Mouse (Mus musculus) 3134 (cell line): ENCODE data around the gene Maml1.
"Not testable (repeated sequence)": the region's sequence is repeated elsewhere in the genome, so short reads cannot be mapped to it uniquely, and the experiment has no call there.

Experiments
- DNase-seq: peaks from one replicate; pipeline ENCODE4 v3.0.0-alpha.2; 2011; ENCODE audit warnings: low spot score; ENCODE audit not compliant: insufficient read length; ENCODE audit errors: extremely low read depth

Gene Maml1

DNA sequence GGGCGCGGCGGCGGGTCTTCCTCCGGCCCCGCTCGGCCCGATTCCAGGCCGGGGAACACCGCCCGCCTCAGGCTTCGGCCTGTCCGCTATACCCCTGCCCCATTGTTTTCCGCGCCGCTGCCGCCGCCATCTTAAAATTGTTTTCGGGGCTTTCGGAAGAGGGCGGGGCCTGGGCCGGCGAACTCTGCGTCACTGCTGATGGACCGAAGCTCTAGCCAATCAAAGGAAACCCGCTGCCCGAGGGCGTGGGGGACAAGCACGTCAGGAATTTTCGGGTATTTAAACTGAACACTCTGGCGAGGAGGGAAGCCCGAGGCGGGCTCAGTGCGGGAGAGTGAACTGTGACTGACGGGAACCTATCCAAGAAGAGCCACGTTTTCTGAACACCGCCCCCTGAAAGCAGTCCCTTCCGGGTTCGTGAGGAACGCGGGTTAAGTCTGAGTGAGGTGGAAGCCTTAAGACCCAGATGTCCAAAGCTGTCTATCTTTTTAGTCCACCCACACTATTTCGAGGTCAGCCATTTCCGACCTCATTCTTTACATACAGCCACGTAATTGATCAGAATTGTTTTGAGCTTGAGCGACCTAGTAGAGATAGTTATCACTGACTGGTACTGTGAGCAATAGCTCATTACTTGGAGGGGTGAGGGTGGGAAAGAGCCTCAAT, at the start of gene Maml1:
Gene Maml1 (minus strand): TSS at position 122 of the 666 bp plus-strand sequence.
- peak; percentile 94 for DNase-seq

DNA sequence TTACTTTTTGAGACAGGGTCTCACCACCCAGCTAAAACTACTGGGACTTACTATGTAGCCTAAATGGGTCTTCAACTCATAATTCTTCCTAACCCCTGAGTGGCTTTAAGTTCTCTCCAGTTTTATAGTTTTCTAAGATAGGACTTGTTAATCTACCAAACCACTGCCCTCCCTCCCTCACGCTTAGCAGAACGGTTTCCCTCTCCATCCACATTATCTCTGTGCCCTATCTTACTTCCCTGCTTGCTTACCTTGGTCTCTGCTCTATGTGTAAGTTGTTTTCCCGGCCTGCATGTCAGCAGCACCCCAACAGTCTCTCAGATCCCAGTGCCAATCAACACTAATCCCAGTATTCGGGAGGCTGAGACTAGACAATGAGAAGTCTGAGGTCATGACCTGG, 44.8 kb upstream of the Maml1 start:
- DNase-seq: no peak

DNA sequence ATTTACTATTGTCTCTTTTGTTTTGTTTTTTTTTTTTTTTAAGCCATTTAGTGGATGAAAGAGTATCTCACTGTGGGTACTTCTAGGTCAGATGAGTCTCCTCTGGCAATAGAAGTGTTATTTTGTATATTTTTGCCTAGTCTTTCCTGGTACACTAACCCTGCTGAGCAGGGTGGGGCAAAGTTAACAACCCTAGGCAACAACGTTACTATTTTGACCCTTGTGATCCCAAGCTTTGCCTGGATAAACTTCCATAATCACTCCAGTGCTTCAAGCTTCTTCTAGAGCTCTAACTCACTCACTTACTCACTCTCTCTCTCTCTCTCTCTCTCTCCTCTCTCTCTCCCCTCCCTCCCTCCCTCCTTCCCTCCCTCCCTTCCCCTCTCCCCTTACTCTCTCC, 44.0 kb upstream of the Maml1 start:
- no peak for DNase-seq

DNA sequence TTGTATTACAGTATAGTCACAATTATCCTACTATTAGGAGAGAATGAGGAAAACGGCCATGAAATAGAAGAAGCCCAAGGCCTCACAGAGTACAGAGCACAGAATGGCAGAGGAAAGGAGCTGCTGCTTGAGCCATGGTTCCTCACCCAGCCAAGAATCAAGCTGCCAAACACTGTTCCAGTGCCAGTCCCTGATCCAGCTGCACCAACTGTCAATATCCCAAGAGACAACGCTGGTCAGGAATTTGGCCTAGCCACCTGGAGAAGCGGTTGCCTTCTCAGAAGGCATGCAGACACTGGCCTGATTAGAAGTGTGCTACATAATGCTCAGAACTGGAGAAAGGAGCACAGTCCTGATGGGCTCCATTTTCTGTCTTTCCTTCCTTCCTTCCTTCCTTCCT, 41.1 kb upstream of the Maml1 start:
- DNase-seq: no peak

DNA sequence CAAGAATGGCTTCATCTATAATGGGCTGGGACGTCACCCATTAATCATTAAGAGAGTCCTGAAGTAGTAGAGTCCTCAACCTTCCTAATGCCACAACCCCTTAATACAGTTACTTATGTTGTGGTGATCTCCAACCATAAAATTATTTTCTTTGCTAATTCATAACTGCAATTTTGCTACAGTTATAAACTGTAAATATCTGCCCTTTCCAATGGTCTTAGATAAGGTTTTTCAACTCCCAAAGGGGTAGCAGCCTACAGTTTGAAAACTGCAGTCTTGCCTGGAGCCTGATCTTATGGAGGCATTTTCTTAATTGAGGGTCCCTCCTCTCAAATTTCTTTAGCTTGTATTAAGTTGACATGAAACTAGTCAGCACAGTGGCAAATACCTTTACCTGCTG, 37.3 kb upstream of the Maml1 start:
- no peak for DNase-seq

DNA sequence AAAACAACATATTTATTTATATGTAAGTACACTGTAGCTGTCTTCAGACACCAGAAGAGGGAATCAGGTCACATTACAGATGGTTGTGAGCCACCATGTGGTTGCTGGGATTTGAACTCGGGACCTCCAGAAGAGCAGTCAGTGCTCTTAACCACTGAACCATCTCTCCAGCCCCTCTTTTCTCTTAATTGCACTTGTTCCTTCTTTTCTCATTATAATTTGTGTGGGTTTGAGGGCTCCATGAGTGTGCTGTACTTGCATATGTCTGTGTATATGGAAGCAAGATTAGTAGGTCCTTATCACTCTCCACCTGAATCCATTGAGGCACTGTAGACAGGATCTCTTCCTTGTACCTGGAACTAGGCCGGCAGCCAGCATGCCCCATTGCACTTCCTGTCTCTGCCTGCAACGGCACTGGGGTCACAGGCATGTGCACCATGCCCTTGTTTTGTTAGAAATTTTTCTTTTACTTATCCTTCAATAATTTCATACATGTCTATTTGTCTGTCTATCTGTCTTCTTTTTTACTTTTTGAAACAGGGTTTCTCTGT, 36.0 kb upstream of the Maml1 start:
- no peak for DNase-seq

DNA sequence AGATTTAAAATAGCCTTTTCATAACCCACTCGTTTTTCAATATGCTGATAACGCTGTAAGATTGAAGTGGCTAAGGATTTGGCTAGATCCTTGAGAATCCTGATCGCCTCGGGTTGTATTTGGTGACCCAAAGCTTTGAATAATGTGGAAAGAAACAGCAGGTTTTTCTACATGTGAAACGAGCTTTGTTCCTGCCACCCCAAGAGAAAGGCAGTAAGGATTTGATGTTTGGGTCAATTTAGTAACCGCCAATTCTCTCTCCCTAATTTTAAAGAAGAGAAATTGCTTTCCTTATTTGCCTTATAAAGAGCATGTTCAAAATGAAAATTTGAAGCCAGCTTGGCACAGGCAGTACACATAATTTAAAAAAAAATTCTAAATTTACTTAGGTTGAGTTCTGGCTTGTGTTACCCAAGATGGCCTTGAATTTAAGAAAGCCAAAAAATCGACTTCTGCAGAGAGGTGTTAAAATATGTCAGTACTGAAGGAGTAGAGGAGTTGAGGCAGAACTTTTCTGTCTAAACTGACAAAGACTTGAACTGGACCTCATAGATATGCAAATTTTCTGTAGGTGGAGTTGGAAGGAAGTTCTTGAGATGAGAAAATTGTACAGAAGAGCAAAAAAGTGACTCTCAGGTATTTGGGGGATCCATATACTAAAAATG, 34.3 kb upstream of the Maml1 start:
- no peak for DNase-seq

DNA sequence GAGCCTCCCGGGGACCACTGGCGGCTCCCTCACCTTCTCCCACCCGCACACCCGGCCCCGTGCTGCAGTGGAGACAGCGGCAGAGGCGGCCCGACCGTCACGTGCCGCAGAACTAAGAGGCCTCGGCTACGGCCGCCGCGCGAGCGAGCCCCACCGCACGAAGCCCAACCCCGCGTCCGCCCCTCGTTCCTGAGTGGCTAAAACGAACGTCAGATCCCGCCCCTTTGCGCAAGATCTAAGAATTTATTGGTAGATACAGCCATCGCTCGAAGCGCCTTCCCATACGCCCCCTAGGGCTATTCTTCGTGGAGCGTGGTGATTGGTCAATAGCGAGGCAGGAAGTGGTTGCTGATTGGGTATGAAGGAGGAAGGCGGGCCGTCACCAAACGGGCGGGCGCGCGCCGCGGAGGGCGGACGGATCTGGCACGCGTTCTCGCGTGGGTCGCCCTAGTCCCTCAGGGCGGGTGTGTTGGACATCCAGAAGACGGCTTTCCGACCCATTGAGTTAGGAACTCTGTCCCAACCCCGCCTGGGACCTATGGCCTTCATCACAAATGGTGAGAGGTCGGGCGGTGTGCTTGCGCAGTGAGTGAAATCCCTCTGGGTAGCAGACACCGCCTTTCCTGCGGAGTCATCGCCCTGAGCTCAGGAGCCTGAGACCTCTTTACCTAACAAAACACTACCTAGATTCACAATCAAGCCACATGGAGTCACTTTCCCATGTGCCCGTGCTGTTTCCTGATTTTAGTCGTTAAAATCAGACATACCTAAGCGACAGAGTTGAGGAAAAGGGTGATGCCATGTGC, 33.6 kb upstream of the Maml1 start, which contains the start of gene Canx:
Gene Canx (minus strand): TSS at position 178 of the 806 bp plus-strand sequence.
- peak; percentile 99 for DNase-seq

DNA sequence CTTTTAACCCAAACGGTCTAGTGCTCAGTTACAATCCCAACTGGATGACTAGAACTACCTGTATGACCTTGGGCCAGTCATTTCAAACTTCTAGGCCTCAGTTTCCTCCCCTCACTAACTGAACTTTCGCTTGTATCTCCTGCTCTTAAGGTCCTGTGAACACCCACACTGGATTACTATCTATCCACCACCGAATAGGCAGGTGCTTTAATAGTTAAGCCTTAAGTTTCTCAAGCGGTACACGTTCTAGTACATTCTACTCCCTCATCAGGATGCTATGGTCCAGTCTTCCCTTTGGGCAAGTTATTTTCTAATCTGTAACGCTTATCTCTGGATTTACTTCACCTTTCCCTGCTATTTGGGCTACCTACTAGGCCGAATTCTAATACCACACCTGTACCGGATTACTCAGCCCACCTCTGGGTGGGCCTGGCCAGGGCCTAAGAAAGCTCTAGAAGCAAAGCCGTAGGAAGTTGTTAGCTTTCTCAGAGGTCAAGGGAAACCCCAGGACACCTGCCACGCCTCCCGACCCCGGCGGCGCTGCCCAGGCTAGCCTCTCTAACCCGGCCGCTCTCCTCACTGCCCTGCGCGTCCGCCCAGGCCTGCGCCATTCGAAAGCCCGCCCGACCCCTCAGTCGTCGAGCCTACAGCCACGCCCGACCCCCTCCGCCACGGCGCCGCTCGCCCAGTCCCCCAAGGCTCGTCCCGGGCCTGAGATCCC, 32.8 kb upstream of the Maml1 start:
- no peak for DNase-seq

DNA sequence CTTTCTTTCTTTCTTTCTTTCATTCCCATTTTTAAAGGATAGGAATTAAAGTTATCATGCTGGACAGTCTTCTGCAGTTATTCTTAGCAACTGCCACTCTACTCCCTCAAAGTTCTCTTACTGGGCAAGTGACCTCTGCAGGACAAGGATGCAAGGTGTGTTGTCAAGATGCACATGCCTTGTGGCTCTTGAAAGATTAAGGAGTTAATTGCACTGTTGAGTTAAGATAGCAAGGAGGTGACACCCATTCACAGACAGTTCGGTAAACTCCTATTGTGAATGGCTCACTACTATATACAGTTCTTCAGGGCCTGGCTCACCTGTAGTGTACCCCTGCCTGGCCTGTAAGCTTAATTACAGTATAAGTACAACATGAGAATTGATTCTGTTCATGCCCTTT, 31.7 kb upstream of the Maml1 start:
- DNase-seq: no peak

DNA sequence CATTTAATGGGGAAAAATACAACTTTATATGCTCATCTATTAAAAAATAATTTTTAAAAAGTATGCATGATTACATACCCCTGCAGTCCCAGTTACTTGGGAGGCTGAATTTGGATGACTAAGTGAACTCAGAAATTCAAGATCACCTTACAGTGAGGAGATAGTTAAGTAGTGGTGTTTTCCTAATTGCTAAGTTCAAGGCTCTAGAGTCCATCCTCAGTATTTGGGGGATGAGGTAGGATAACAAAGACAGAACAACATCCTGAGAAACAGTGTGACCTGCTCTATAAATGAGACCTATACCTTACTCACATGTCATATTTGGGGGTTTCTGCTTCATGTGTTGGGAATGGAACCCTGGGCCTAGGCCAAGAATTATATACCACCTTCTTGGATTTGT, 30.2 kb upstream of the Maml1 start:
- no peak for DNase-seq

DNA sequence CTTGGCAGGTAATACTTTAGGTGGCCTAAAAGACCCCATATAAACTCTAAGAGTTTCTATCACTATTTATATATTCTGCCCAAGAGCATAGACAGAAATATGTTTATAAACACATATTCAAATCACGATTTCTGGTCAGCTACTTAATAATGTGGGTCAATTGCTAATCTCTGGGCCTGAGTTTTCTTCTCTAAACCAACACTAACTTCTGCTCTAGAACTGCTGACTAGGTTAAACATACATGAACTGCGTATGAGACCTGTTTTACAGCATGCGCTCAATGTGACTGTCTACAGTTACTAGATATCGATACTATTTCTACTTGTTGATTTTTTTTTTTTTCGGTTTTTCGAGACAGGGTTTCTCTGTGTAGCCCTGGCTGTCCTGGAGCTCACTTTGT, 29.1 kb upstream of the Maml1 start:
- DNase-seq: no peak

DNA sequence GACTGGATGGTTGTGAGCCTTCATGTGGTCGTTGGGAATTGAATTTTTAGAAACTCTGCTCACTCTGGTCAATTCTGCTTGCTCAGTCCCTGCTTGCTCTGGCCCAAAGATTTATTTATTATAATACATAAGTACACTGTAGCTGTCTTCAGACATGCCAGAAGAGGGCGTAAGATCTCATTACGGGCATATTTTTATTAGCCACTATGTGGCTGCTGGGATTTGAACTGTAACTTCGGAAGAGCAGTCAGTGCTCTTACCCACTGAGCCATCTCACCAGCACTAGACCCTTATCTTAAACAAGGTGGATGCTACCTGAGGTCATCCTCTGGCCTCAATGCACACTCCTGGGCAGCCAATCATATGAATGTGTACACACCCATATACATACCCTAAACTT, 27.2 kb upstream of the Maml1 start:
- not testable (repeated sequence) for DNase-seq

DNA sequence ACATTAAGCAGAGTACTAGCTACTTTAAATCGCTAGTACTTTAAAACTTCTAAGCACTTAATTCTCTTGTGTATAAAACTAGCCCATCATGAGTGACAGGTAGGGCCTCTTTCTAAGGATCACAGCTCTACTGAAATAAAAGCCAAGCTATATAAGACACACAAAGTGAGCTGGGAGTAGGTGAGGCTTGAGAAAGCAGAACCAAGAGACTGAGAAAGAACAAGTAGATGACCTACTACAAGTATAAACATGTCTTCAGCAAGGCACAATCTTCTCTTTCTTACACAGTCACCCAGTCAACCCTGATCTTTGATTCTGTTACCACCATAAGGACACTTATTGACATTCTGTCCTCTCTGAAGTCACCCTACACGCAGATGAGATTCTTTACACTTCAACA, 20.7 kb upstream of the Maml1 start:
- DNase-seq: no peak

DNA sequence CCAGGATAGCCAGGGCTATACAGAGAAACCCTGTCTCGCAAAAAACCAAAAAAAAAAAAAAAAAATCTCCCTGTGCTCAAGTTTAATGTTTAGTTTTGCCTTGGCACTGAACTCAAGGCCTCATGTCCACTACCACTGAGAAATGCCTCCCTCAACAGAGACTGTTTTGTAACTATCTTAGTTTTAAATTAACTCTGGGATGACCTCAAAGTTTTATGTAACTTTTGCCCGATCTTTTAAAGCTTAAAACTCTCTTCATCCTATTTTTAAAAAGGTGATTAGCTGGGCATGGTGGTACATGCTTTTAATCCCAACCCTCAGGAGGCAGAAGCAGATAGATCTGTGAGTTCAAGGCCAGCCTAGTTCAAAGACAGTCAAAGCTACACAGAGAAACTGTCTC, 11.3 kb upstream of the Maml1 start:
- DNase-seq: no peak

DNA sequence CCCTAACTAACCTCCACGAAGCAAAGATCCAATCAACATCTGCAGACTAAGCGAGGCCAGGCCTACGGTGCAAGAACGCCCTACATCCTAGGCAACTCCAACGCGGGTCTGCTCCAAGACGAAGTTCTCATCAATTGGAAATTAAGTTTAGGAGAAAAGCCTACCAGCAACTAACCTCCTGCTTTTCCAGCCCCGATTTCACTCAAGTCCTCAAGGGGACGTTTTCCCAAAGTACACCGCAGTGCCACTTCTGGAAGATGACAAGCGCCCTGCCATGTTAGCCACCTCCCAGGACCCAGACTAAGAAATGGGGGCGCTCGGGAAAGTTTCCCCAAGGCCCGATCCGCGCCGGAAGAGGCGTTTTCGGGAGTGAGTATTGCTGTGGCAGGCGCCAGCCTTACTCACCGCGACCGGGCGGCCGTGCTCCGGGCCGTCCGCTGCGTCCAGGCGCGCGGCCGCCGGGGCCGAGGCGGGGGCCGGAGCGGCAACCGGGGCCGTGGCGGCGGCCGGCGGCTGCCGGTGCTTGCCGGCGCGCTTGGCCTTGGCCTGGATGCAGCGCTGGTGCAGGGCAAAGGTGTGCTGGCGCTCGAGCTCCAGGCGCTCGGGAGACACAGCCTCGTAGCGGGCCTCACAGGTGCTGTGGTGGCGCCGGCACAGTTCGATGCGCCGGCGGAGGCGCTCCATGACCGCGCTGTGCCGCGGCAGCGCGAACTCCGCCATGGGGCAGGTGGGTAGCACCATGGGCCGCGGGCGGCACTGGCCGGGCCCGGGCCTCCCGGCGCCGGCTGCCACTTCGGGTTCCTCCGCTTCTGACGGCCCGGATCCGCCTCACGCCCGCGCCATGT, 568 bp downstream of the Maml1 start:
- peak; percentile 61 for DNase-seq

DNA sequence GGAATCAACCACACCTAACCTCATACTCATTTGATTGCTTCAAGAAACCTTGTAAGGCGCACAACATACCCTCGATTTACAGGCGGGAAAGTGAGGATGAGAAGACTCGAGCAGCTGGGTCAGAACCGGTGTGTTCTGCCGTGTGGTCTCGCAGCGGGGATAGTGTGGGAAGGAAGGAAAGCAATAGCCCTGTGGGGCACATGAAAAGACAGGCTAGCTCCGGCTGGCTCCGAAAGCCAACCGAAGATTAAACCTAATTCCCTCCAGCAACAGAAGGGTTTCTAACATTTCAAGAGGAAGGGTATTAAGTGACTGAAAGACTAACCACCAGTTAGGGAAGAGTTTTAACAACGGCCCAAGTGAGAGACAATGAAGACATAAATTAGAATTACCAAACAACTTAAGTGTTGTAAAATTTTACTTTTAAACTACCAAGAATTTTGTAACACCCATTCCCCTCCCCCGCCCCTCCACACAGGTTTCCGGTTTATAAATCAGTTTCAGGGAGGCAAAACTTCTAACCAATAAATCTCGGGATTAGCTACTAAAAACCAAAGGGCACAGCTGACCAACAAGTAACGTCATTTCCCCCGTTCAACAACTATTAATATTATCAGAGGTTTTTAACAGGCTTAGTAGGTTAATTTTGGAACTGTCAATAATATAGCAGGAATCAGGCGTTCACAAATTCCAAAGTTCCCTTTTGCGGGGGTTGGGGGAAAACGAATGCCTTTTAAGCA, 1.5 kb downstream of the Maml1 start:
- no peak for DNase-seq

DNA sequence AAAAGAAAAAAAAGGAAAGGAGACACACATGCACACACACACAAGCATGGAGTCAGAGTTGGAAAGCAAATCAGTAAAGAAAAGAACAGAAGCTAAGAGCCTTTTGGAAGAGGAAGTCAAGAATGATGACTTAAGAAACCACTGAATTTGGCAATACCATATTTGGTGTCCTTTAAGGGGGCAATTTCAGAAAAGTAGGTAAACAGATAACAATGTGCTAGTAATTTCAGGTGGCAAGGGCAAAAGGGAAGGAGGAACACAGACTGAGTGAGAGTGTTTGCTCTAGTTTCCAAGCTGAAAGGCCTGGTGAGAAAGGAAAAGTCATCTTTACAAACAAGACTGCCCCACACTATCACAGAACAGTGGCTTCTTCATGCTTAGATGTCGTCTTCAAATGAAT, 5.7 kb downstream of the Maml1 start:
- no peak for DNase-seq

DNA sequence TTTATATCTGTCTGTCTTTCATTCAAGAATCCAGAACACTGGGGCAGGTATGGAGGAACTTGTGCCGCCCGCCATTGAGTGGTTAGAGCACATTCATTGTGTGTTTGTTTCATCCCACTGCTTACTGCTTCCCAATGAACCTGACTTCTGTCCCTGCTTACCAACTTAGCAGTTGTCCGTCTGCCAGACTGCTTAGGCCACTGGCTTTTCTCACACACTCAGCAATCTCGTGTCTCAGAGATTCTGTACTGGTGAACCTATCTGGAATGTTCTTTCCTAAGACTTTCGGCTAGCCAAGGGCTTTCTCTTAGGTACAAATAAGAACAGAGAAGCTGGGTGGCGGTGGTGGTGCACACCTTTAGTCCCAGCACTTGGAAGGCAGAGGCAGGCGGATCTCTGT, 6.4 kb downstream of the Maml1 start:
- DNase-seq: no peak
